Mouse (Mus musculus): ENCODE measurements around the gene Wrnip1.
A peak's percentile ranks its signal among the peaks of the same experiment; 100 is the strongest.
"Not testable (repeated sequence)": the region's sequence is repeated elsewhere in the genome, so short reads cannot be mapped to it uniquely, and the experiment has no call there.

Gene Wrnip1

GRCm38 (mm10) chr13:32850668-32851404 lies 49.0 kb downstream of the Wrnip1 start, which contains the start of gene Serpinb1a:
Gene Serpinb1a (minus strand): TSS chr13:32851185.
- no peak for DNase-seq (ENCODE audit: low read depth, low spot score)

GRCm38 (mm10) chr13:32851967-32852366 lies 50.1 kb downstream of the Wrnip1 start:
- no peak for DNase-seq (ENCODE audit: low read depth, low spot score)

GRCm38 (mm10) chr13:32852539-32852938 lies 50.7 kb downstream of the Wrnip1 start:
- DNase-seq (ENCODE audit: low read depth, low spot score) = no peak

GRCm38 (mm10) chr13:32853073-32853472 lies 51.2 kb downstream of the Wrnip1 start:
- DNase-seq (ENCODE audit: low read depth, low spot score) = no peak

GRCm38 (mm10) chr13:32860821-32861220 lies 59.0 kb downstream of the Wrnip1 start:
- no peak for DNase-seq (ENCODE audit: low read depth, low spot score)

- DNase-seq (ENCODE audit: low read depth, low spot score) = no peak
Measured at GRCm38 (mm10) chr13:32863456-32863855, 61.6 kb downstream of the Wrnip1 start.

GRCm38 (mm10) chr13:32864529-32864928 lies 62.7 kb downstream of the Wrnip1 start:
- DNase-seq (ENCODE audit: low read depth, low spot score) = not testable (repeated sequence)

- DNase-seq (ENCODE audit: low read depth, low spot score) = no peak
Measured at GRCm38 (mm10) chr13:32865591-32865990, 63.8 kb downstream of the Wrnip1 start.

GRCm38 (mm10) chr13:32866484-32866883 lies 64.6 kb downstream of the Wrnip1 start:
- DNase-seq (ENCODE audit: low read depth, low spot score) = peak; percentile 46

GRCm38 (mm10) chr13:32867030-32867429 lies 65.2 kb downstream of the Wrnip1 start:
- DNase-seq (ENCODE audit: low read depth, low spot score) = no peak

GRCm38 (mm10) chr13:32868233-32868632 lies 66.4 kb downstream of the Wrnip1 start:
- not testable (repeated sequence) for DNase-seq (ENCODE audit: low read depth, low spot score)

GRCm38 (mm10) chr13:32868843-32869242 lies 67.0 kb downstream of the Wrnip1 start:
- DNase-seq (ENCODE audit: low read depth, low spot score) = no peak
